Mouse (Mus musculus) liver, embryonic 12.5 days (tissue): ENCODE data around the gene Cd59b. TPM values are rescaled to one million over a fixed set of nuclear protein-coding genes. Genes with fewer than 3 reads are reported as not detected.
"Not testable (repeated sequence)": the region's sequence is repeated elsewhere in the genome, so short reads cannot be mapped to it uniquely, and the experiment has no call there.

Experiments
- ATAC-seq: fragments of 200-750 bp; cut with Nextera tagmentation; 2 replicates; pipeline ENCODE4 v1.8.0; 2017; ENCODE audit warnings: moderate number of reproducible peaks, mild to moderate bottlenecking, moderate library complexity
- H3K27ac ChIP-seq: fragments of 300-500 bp; sonication (generic); 2 replicates; pipeline ENCODE4 v1.5.1; 2016; ENCODE audit warnings: mild to moderate bottlenecking
- H3K27me3 ChIP-seq: fragments of 300-500 bp; sonication (generic); replicated peaks from 2 replicates; pipeline ENCODE4 v1.6.1; 2016; ENCODE audit warnings: mild to moderate bottlenecking, moderate library complexity
- H3K36me3 ChIP-seq: fragments of 300-500 bp; sonication (generic); 2 replicates; pipeline ENCODE4 v1.6.1; 2016; ENCODE audit warnings: mild to moderate bottlenecking, moderate library complexity
- H3K4me1 ChIP-seq: fragments of 300-500 bp; sonication (generic); 2 replicates; pipeline ENCODE4 v1.6.1; 2016
- H3K4me2 ChIP-seq: fragments of 300-500 bp; sonication (generic); 2 replicates; pipeline ENCODE4 v1.6.1; 2016; ENCODE audit warnings: mild to moderate bottlenecking, moderate library complexity
- H3K4me3 ChIP-seq: fragments of 300-500 bp; sonication (generic); 2 replicates; pipeline ENCODE4 v1.5.1; 2016; ENCODE audit warnings: mild to moderate bottlenecking, moderate library complexity
- H3K9ac ChIP-seq: fragments of 300-500 bp; sonication (generic); 2 replicates; pipeline ENCODE4 v1.6.1; 2016; ENCODE audit warnings: mild to moderate bottlenecking, moderate library complexity
- H3K9me3 ChIP-seq: fragments of 300-500 bp; sonication (generic); replicated peaks from 2 replicates; pipeline ENCODE4 v1.6.1; 2016; ENCODE audit warnings: mild to moderate bottlenecking, moderate library complexity
- WGBS: fragments of 180-500 bp; shearing (Covaris S2); methylation state at CpG from one replicate; pipeline ENCODE4 v1.1.7; 2016; ENCODE audit not compliant: insufficient replicate concordance; 5-methylcytosine and 5-hydroxymethylcytosine counted together
- polyA plus RNA-seq: library from polyadenylated mRNA; unstranded; fragments of >200 nt; fragmentation: Nextera tagmentation; extraction: Ambion mirVana; gene quantifications from 2 replicates; pipeline ENCODE4 v1.2.1, GENCODE M21; 2016

Gene Cd59b
- polyA plus RNA-seq, 1 experiment from 2014 or later: 10.4 TPM

DNA sequence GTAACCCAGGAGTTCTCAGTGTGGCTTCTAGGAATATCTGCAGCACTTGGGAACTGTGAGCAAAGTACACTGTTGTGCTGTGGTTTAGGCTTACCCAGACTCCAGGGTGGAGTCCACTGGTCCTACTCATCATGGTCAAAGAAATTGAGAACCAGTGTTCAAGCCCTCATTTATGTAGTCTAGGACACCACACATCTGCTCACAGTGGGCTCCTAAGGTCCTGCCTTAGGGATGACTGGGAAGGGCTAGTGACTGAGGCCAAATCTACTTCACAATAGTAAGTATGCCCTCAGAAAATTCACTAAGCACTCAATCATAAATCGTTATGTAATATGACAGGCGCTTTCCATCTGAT, 29.6 kb downstream of the Cd59b start:
- Histone ChIP-seq H3K4me3 (peak overlapping the region; percentile 76), H3K27me3 (no peaks in the 10 kb centered on the region), H3K27ac (peak overlapping the region; percentile 97), H3K4me1 (peaks cover 81% of the 10 kb centered on the region), H3K4me2 (peak overlapping the region; percentile 83), H3K9ac (peak overlapping the region; percentile 62), H3K36me3 (peaks cover 11% of the 10 kb centered on the region; the same call in 1 of the 2 replicates), H3K9me3 (no peaks in the 10 kb centered on the region)
- no peak for ATAC-seq
- 80% methylated on average over 2 of the region's 2 CpGs for WGBS

DNA sequence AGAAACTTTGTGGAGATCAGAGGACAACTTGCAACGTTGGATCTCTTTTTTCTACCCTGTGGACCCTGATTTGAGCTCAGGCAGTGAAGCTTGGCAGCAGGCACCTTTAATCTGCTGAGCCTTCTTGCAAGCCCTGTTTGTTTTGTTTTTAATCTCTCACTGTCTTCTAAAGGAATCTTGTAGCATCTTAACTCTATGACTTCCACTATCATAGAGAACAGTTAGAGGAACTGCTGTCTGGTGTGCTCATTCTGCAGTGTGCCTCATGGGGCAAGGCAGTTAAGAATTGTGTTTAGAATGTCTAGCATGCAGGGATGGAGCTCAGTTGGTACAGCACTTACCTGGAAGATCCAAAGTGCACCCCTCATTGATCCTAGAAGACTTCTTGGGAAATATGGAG, 30.3 kb downstream of the Cd59b start:
- Histone ChIP-seq H3K9ac (peak overlapping the region; percentile 9; the same call in 1 of the 2 replicates), H3K4me2 (peak overlapping the region; percentile 83)

DNA sequence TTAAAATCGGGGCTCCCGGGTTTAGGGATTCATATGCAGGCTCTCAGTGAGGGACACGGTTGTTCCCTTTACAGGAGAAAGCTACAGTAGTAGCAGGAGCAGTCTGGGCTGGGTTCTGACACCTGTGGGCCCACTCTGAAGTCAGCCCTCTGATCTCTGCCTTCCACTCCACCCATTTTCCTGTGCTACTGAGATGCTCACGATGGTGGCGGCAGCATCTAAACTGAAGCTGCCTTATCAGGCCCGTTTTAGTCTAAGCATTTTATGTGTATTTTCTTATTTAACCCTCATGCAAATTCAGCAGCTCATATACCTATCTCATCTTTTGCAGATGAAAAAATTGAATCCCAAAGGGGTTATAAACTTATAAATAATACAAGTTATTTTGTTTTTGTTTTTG, 35.2 kb downstream of the Cd59b start:
- H3K36me3 ChIP-seq: peaks cover 43% of the 10 kb centered on the region
- ATAC-seq: no peak
- H3K9ac ChIP-seq: no peak overlapping the region
- H3K27ac ChIP-seq: peak overlapping the region; percentile 34; the same call in 1 of the 2 replicates
- no peak overlapping the region for H3K4me2 ChIP-seq
- H3K9me3 ChIP-seq: no peaks in the 10 kb centered on the region
- WGBS: 74% methylated on average over 6 of the region's 6 CpGs
- no peak overlapping the region for H3K4me3 ChIP-seq
- H3K4me1 ChIP-seq: peaks cover 75% of the 10 kb centered on the region
- H3K27me3 ChIP-seq: no peaks in the 10 kb centered on the region

More for the DNA sequence above, 30.3 kb downstream of the Cd59b start:
- Histone ChIP-seq H3K4me1 (peaks cover 86% of the 10 kb centered on the region), H3K27ac (peak overlapping the region; percentile 97), H3K9me3 (no peaks in the 10 kb centered on the region), H3K4me3 (peak overlapping the region; percentile 1; the same call in 1 of the 2 replicates), H3K36me3 (peaks cover 18% of the 10 kb centered on the region), H3K27me3 (no peaks in the 10 kb centered on the region)
- ATAC-seq: no peak
- WGBS: 37% methylated on average over 1 of the region's 1 CpGs

DNA sequence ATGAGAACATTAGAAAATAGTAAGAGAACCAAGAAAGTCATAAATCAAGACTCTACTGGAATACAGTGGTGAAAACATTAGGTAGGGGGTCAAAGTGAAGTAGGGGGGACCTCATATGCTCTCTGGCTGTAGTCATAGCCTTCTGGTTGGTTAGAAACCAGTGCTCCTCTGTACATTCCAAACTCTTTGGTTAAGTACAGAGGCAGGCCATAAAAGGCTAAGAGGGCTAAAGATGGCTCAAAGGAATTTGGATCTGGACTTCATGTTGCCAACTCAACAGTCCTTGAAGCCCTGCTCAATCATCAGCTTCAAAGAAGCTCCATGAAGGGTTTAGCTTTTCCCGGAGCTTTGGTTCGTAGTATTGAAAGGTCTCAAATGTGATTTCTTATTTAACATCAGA, 39.4 kb downstream of the Cd59b start:
- not testable (repeated sequence) for H3K4me3 ChIP-seq, H3K9me3 ChIP-seq, ATAC-seq, H3K9ac ChIP-seq, H3K27me3 ChIP-seq
- peaks cover 60% of the 10 kb centered on the region for H3K36me3 ChIP-seq
- H3K4me1 ChIP-seq: peaks cover 55% of the 10 kb centered on the region
- peak overlapping the region; percentile 2; the same call in 1 of the 2 replicates for H3K4me2 ChIP-seq
- H3K27ac ChIP-seq: 0 out of 2 replicates have a peak overlapping the region, but pooled peaks have one; percentile 55
- WGBS: 86% methylated on average over 2 of the region's 2 CpGs

DNA sequence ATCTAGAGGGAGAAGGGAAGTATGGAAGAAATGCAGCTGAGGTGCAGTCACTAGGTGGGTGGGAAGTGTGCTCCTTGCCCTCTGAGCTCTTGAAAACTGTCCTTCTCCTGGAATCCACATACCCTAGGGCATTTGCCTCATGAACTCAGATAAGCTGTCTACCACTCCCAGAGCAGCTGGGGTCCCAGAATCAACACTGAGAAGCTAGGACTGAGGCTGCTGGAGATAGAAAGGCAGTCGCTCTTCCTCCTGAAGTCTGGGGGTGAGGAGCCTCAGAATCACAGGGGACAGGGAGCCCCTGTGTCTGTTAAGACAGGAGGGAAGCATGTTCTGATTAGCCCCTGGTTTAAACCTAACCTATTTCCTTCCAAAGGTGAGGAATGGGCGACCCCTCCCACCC, 39.9 kb downstream of the Cd59b start:
- Histone ChIP-seq H3K36me3 (peaks cover 58% of the 10 kb centered on the region), H3K27me3 (no peaks in the 10 kb centered on the region), H3K4me2 (peak overlapping the region; percentile 2; the same call in 1 of the 2 replicates), H3K4me1 (peaks cover 51% of the 10 kb centered on the region), H3K4me3 (no peak overlapping the region), H3K9ac (peak overlapping the region; percentile 15; the same call in 1 of the 2 replicates), H3K9me3 (no peaks in the 10 kb centered on the region), H3K27ac (peak overlapping the region; percentile 55)
- 35% methylated on average over 2 of the region's 2 CpGs for WGBS
- peak; percentile 29 for ATAC-seq

DNA sequence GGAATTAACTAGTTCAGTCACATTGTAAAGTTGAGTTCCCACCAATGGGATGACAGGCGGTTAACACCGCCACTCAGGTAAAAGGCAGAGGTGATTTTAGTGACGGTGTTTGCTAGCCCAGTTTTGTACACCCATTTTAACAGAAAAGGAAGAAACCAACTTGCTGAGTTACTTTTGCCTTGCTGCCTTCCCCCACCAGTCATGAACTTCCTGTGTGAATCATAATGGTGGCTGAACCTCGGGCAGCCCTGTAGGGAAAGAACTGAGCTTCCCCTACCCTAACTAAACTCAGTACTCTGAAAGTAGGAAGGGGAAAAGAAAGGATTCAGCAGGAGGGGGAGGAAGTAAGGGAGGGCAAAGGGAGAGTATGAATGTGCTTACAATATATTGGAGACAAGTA, 40.4 kb downstream of the Cd59b start:
- H3K9me3 ChIP-seq: no peaks in the 10 kb centered on the region
- no peaks in the 10 kb centered on the region for H3K27me3 ChIP-seq
- H3K4me2 ChIP-seq: 0 out of 2 replicates have a peak overlapping the region, but pooled peaks have one; percentile 2
- no peak overlapping the region for H3K4me3 ChIP-seq
- peaks cover 47% of the 10 kb centered on the region for H3K4me1 ChIP-seq
- H3K27ac ChIP-seq: peak overlapping the region; percentile 55
- no peak overlapping the region for H3K9ac ChIP-seq
- ATAC-seq: no peak
- peaks cover 59% of the 10 kb centered on the region for H3K36me3 ChIP-seq
- WGBS: 62% methylated on average over 4 of the region's 4 CpGs

DNA sequence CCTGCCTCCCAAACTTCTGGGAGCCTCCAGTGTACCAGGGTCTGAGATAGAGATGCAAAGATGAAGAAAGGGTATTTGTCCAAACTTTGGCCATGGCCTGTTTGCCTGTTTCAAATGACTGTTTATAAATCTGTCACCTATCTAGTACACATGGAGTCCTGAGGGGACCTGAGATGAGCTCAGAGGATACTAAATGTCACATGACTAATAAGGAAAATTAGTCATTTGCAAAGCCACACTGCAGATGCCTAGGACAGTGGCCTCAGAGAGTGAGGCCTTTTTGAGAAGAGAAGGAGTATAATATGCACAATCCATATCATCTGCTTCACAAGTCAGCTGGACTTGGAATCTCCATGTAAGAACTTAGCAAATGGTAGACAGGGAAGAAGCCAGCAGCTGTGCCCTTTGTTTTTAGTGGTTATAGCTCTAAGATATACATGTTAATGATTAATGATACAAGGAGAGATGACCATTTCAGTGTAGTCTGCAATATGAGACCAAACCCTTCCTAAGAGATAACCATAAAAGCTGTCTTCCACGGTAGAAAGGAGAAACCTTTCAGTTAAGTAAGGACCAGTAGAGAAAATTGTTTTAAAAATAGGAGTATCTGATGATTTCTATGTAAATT, 41.6 kb downstream of the Cd59b start:
- H3K4me2 ChIP-seq, H3K9ac ChIP-seq, ATAC-seq, H3K4me3 ChIP-seq, H3K9me3 ChIP-seq, H3K27me3 ChIP-seq, H3K27ac ChIP-seq: not testable (repeated sequence)
- Histone ChIP-seq H3K36me3 (peaks cover 52% of the 10 kb centered on the region), H3K4me1 (peaks cover 43% of the 10 kb centered on the region)
- no CpG with 5 or more reads among the region's 1 CpGs for WGBS

DNA sequence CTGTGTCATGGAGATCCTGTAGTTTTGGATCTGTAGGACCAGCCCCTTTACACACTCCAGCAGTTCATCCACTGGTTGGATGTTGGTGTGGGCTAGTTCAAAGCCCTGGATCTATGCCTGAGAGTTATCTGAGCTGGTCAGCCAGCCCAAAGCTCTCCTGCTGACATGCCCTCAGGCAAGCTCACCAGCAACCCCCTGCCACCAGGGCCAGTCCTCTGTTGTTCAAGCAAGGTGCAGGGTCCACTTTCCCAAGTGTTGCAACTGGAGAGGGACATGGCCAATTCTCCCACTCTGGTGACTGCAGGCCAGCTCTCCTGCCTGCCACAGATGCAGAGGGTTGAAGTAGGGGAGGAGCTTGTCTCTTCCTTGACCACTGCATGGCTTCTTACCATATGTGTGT, 43.9 kb downstream of the Cd59b start:
- ATAC-seq: peak; percentile 55
- H3K27ac ChIP-seq, H3K9ac ChIP-seq, H3K27me3 ChIP-seq, H3K4me3 ChIP-seq, H3K9me3 ChIP-seq, H3K4me2 ChIP-seq: not testable (repeated sequence)
- Histone ChIP-seq H3K36me3 (peaks cover 51% of the 10 kb centered on the region), H3K4me1 (peaks cover 40% of the 10 kb centered on the region)

DNA sequence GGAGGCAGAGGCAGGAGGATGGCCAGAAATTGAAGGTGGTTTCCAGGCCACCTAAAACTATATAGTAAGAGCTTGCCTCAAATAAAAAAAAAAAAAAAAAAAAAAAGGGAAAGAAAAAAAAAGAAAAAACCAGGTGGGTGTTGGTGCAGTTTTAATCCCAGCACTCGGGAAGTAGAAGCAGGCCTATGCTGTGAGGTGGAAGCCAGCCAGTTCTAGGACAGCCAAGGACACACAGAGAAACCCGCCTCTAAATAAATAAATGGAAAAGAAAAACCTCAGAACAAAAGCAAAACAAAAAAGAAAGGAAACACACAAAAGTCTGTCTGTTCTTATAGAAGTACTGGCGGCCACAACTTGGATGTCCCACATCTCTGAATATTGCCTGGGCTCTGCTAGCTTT, 45.2 kb downstream of the Cd59b start:
- Histone ChIP-seq H3K36me3 (peaks cover 48% of the 10 kb centered on the region), H3K4me2 (no peak overlapping the region)
- WGBS: 87% methylated on average over 3 of the region's 3 CpGs

DNA sequence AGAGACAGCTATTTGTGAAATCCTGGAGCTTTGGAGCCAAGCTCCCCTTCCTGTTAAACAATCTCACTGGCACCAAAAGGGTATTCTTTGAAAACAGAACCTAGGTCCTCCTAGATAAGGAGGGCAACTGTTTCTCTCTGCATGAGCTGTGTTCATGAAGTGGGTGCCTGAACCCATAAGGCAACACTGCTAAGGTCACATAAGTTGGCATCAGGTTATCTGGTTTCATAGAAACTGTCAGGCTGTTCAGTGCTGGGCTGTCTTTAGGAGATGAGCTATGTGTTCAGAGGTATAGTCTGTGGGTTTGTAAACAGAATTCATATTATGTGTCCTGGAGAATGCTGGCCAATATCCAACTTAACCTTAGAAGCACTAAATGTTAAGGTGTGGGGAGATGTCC, 47.5 kb downstream of the Cd59b start:
- H3K4me1 ChIP-seq: peaks cover 55% of the 10 kb centered on the region
- not testable (repeated sequence) for H3K27me3 ChIP-seq, H3K4me2 ChIP-seq, H3K4me3 ChIP-seq, ATAC-seq, H3K9me3 ChIP-seq, H3K9ac ChIP-seq
- peaks cover 37% of the 10 kb centered on the region for H3K36me3 ChIP-seq
- H3K27ac ChIP-seq: peak overlapping the region; percentile 36; the same call in 1 of the 2 replicates

More for the DNA sequence above, 45.2 kb downstream of the Cd59b start:
- no peak for ATAC-seq
- H3K9ac ChIP-seq: no peak overlapping the region
- no peak overlapping the region for H3K27ac ChIP-seq
- no peaks in the 10 kb centered on the region for H3K27me3 ChIP-seq
- no peaks in the 10 kb centered on the region for H3K9me3 ChIP-seq
- peaks cover 44% of the 10 kb centered on the region for H3K4me1 ChIP-seq
- no peak overlapping the region for H3K4me3 ChIP-seq

DNA sequence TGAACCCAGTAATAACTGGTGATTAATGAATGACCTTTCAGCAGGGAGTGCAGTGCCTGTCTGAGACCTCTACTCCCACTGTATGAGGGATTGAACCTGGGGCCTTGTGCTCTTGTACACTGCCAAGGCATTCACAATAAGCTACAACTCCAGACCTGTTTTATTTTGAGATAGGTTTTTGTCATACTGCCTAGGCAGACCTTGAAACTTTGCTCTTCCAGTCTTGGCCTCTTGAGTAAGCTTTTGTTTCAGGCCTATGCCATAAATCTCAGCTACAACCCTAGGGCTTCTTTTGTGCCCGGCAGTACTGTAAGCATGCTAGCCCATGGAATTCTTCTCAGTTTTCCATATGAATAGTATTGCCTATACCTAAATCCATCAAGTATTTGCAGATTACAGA, 49.4 kb downstream of the Cd59b start:
- H3K27me3 ChIP-seq: no peaks in the 10 kb centered on the region
- 84% methylated on average over 1 of the region's 1 CpGs for WGBS
- no peak overlapping the region for H3K4me2 ChIP-seq
- peaks cover 62% of the 10 kb centered on the region for H3K4me1 ChIP-seq
- H3K9me3 ChIP-seq: no peaks in the 10 kb centered on the region
- ATAC-seq: no peak
- no peak overlapping the region for H3K9ac ChIP-seq
- peaks cover 21% of the 10 kb centered on the region for H3K36me3 ChIP-seq
- H3K27ac ChIP-seq: peak overlapping the region; percentile 99; the same call in 1 of the 2 replicates
- no peak overlapping the region for H3K4me3 ChIP-seq

DNA sequence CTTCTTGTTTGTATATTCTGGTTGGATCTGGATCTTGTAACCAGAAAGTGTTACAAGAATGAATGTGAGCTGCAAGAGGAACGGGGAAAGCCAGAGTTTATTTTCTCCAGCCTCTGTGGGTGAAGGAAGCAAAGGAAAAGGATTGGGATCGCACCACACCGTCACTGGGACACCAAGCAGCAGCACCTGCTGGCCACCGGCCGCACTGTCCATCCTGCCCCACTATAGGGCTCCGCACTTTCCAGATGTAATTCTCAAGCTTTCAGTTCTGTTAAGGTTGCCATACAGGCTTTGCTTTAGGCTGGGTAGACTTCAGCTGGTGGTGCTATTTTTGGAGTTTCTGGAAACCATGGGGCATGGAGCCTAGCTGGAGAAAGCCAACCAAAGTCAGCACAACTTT, 50.7 kb downstream of the Cd59b start:
- ATAC-seq: no peak
- WGBS: 78% methylated on average over 6 of the region's 6 CpGs
- no peaks in the 10 kb centered on the region for H3K9me3 ChIP-seq

More for the DNA sequence above, 50.7 kb downstream of the Cd59b start:
- H3K27ac ChIP-seq: peak overlapping the region; percentile 99
- no peak overlapping the region for H3K4me2 ChIP-seq
- peaks cover 14% of the 10 kb centered on the region for H3K36me3 ChIP-seq
- H3K4me1 ChIP-seq: peaks cover 68% of the 10 kb centered on the region
- peak overlapping the region; percentile 97; the same call in 1 of the 2 replicates for H3K9ac ChIP-seq
- peaks cover 3% of the 10 kb centered on the region; the same call in 1 of the 2 replicates for H3K27me3 ChIP-seq
- H3K4me3 ChIP-seq: no peak overlapping the region
